Mouse (Mus musculus): Measurements from ENCODE around the gene Mms22l.

DNA sequence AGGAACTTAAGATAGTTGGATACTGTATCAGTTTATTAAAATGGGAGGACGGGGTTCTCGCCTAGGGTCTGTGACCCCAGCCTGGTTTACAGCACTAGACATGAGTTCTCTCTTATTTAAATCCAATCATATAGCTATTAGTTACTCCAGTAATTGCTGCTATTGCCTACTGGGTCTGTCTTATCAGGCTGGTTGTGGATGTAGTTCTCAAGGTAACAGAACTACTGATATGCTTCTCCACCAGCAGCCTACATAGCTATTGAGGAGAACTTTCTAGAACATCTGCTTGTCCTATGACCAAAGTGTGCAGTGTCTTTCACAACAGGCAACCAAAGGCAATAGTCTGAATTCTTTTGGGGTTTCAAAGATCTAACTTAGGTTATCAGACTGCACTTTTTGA lies 113.3 kb downstream of the Mms22l start:
- TF ChIP-seq CTCF (IDR thresholded peaks at IDR 0.05; ENCODE audit: borderline replicate concordance, control insufficient read depth, extremely low read depth, insufficient read depth, low read length, poor library complexity) (no peak), POLR2A (IDR thresholded peaks at IDR 0.05; ENCODE audit: control insufficient read depth, extremely low read depth, insufficient read depth, low read length, poor library complexity) (no peak)
